Mouse (Mus musculus) T-cell, adult 66 days (primary cell): Measurements from ENCODE around the gene Ube4a. TPM values are rescaled to one million over a fixed set of nuclear protein-coding genes. Genes with fewer than 3 reads are reported as not detected.

ENCODE experiments used
- total RNA-seq, 2 experiments: library from RNA; stranded (reverse); gene quantifications; 3 replicates in 1 of 2; 4 replicates in 1 of 2; pipeline ENCODE4 v1.2.4; 2023

The Ube4a gene
- total RNA-seq, result 100 to 1,000 TPM in 1 of 2 experiments, 10 to 100 TPM in 1; 97.0 to 130 TPM

DNA sequence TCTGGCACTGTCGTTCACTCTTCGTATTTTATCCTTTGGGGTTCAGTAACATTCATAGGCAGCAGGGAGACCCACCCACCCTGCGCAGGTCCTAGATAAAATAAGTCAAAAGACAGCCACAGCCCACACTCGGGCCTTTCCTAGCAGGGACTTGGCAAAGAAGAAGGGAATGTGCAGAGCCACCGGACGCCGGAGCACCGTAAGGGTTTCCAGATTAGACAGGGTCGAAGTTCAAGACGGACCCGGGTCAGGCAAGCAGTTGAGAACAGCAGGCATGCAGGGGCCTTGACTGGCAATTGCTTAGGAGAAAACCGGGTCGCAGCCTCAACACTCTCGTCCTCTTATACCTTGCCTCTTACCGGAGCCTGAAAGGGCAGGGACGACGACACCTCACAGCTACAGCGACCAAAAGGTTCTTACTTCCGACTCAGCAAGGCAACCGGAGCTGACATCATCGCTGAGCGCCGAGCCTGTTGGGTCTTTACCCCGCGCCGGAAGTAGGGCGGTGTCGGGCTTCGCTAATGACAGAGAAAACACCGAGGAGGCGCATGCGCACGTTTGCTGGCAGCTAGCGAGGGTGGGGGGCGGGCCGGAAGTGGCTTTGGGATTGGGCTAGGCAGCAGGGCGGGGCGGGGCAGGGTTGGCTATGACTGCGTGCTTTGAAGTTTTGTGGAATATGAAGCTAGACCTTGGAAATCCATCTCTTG, at the start of gene Ube4a:
Gene Ube4a, minus strand, starts transcription at position 475 of the 707 bp plus-strand sequence.

DNA sequence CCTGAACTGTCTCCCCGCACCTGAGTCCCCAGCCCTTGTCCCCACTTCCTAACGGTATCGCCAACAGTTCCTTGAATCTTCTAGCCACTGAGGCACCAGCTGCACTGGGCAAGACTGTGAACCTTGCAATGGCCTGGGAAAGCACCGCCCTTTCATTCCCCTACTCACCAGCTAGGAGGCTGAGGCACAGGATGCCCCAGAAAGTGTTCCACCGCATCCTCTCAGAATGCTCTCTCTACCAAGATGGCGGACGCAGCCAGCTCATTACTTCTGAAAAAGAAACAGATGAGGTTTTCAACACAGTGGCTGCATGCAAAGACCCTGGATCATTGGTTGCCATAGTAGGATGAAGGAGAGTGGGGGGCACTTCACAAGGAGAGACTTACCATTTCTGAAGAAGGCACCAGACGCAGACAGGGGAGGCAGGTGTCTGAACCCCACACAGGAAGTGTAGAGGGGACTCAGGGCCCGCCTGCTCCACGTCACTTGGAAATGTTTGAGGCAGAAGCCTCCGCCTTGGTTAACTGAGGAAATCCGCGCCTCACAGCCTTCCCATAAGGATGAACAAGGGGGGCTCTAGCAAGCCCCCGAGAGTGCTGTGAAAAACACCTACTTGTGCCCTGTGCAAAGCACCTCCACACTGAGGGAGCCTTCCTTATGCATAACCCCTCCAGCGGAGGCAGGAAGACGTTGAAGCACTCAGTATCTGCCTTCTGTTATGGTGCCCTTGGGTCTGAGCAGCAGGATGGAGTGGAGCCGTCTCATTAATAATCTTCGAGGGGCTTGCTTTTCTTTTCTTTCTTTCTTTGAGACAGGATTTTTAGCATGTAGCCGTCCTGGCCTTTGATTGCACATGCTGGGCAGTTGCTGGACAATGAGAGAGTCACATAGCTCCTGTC, 44.0 kb upstream of the Ube4a start, which contains the start of gene Cd3e:
Gene Cd3e, minus strand, starts transcription at position 448 of the 899 bp plus-strand sequence.

DNA sequence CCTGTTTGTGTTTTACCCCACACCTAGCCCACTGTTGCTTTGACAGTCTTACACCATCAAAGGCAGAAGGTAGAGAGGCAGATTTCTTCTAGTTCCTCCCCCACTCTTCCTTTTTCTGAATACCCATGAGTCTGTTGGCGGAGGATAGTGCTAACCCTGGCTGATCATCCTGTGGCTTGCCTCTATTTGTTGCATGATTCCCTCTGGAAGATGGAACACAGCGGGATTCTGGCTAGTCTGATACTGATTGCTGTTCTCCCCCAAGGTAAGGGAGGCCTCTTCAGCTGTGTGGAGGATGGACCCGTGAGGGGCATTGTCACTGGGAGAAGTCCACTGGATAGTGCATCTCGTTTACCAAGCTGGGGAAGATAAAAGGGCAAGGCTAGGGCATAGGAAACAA, 16.3 kb upstream of the Ube4a start, which contains the start of gene Cd3d:
Gene Cd3d, plus strand, starts transcription at position 111 of the 400 bp plus-strand sequence.

DNA sequence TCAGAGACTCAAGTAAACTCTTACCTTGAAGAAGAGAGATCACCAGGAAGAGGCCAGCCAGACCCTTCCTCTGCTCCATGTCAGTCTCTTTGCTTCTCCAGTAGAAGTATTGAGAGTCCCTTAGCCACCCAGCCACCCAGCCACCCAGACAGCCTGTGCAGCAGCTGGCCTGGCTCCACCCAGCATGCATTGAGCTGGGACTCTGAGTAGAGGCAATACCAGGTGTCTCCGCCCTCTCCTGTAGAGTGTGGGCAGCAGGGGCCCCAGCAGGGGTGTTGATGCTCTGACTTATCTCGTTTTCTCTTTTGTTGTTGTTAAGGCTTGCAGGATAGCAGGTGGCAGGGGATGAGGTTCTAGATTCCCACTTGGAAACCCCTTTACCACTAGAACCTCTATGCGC, 14.8 kb upstream of the Ube4a start, which contains the start of gene Cd3g:
Gene Cd3g, minus strand, starts transcription at position 190 of the 400 bp plus-strand sequence.

DNA sequence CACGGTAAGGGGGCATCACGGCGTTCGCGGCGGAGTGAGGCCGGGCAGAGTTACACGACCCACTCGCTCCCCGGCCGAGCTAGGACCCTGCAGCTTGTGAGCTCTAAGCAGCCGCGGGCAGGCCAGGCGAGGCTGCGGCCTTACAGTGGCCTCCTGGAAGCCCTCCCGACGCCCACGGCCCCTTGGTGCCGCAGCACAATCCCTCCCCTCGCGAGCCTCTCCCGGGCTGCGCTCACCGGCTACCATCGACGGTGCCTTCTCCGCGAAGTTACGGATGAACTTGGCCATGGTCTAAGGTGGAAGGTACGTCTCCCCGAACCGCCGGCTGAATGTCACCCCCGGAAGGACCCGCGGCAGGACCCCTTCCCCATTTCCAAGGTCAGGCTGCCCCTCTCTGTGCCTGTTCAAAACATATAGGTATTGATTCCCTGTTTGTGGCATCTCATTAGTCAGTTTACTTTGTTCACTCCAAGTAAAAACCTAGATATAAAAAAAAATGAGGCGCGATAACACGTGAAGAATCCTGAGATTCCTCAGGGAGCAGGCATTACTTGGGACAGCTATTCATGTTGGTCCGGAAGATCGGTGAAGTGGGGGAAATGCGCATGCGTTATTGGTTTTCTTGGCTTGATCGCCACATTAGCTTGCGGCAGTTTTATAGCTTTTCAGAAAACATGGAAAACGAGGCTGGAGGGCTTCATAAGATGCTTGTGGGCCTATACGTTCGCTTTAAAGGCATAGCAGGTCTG, 44.9 kb downstream of the Ube4a start, which contains the start of gene Atp5l:
Gene Atp5l, minus strand, starts transcription at position 369 of the 749 bp plus-strand sequence.

DNA sequence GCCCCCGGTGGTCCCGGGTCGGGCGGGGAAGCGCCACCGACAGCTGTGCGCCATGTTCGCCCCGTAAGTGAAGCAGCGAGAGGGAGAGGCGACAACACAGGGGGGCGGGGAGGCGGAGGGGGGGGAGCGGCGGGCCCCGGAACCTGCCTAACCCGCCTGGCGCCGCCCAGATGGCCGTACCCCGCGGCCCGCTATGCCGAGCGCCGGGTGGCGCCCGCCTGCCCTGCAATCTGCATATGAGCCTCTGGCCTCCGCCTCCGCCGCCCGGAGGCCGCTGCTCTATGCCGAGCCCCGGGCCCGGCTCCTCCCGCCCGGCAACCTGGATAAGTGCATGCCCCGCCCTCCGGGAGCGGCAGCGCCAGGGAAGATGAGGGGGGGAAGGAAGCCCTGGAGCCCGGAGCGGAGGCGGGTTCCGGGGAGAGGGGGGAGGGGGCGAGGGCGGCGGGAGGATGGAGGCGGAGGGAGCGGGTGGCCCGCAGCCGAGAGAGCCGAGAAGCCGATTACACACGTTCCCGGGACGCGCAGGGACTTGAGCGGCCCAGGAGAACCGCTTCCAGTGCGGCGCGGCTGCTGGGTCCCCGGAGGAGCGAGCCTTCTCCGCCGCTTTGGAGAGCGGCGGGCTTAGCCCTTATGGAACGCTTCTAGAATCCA, 84.1 kb downstream of the Ube4a start, which contains the start of gene Kmt2a:
Gene Kmt2a, minus strand, starts transcription at position 76 of the 651 bp plus-strand sequence.

Other genes with a start within 250 kb of the Ube4a start
- gene Phldb1, start 230.4 kb downstream of the Ube4a start, total RNA-seq, result 1 to 10 TPM; 1.2 to 2.4 TPM
- 100 to 1,000 TPM; 119 to 126 TPM for gene Arcn1, start 197.8 kb downstream of the Ube4a start, total RNA-seq
- gene Ift46, start 197.7 kb downstream of the Ube4a start, total RNA-seq, result 10 to 100 TPM; 36.9 to 45.6 TPM
- 1 to 10 TPM; 2.7 to 3.3 TPM for gene Tmem25, start 166.3 kb downstream of the Ube4a start, total RNA-seq
- gene Ttc36, start 162.5 kb downstream of the Ube4a start, total RNA-seq, result 10 to 100 TPM in 1 of 2 experiments, 1 to 10 TPM in 1; 8.5 to 11.2 TPM
- 100 to 1,000 TPM; 162 to 179 TPM for gene Kmt2a, start 84.3 kb downstream of the Ube4a start, total RNA-seq
- gene Atp5l, start 44.9 kb downstream of the Ube4a start, total RNA-seq, result 100 to 1,000 TPM; 146 to 149 TPM
- gene Cd3g, start 14.8 kb upstream of the Ube4a start, total RNA-seq, result 100 to 1,000 TPM; 492 to 549 TPM
- gene Cd3d, start 16.2 kb upstream of the Ube4a start, total RNA-seq, result 100 to 1,000 TPM; 523 to 573 TPM
- gene Cd3e, start 44.0 kb upstream of the Ube4a start, total RNA-seq, result 100 to 1,000 TPM; 887 to 950 TPM
- under 1 TPM in 1 of 2 experiments, not detected in 1; 0.74 TPM for gene Mpzl2, start 74.2 kb upstream of the Ube4a start, total RNA-seq
- 10 to 100 TPM; 11.8 to 14.3 TPM for gene Mpzl3, start 89.6 kb upstream of the Ube4a start, total RNA-seq
- 10 to 100 TPM; 17.5 to 22.2 TPM for gene Jaml, start 113.6 kb upstream of the Ube4a start, total RNA-seq
- under 1 TPM; 0.35 to 0.50 TPM for gene Scn2b, start 152.2 kb upstream of the Ube4a start, total RNA-seq
- not detected for gene Scn4b, start 172.8 kb upstream of the Ube4a start, total RNA-seq
- gene BC049352, start 216.4 kb upstream of the Ube4a start, total RNA-seq, result under 1 TPM in 1 of 2 experiments, not detected in 1; 0.44 TPM
- not detected for gene Tmprss4, start 238.5 kb upstream of the Ube4a start, total RNA-seq